Mouse (Mus musculus) cortical plate, adult 2 months (tissue): ENCODE results near the gene Tagln.

ENCODE experiments used
- CTCF ChIP-seq: fragments of 200-500 bp; IDR thresholded peaks from 2 replicates; pipeline ENCODE4 v1.5.1; 2011; ENCODE audit warnings: mild to moderate bottlenecking, control low read depth, low read length; ENCODE audit not compliant: insufficient read depth; ENCODE audit errors: extremely low read depth
- POLR2A ChIP-seq: fragments of 200-500 bp; IDR thresholded peaks from 2 replicates; pipeline ENCODE4 v1.6.1; 2011; ENCODE audit warnings: mild to moderate bottlenecking, low read length, control low read depth; ENCODE audit not compliant: insufficient read depth; ENCODE audit errors: extremely low read depth

- TF ChIP-seq POLR2A (no peak), CTCF (no peak)
These were observed 42.2 kb downstream of the Tagln start for GRCm38 (mm10) chr9:45893681-45894080.
